Mouse (Mus musculus) CH12.LX (cell line): ENCODE measurements around the gene Sult1d1.

ENCODE experiments used
- CTCF ChIP-seq, 2 experiments: IDR thresholded peaks in 1 of 2; conservative IDR thresholded peaks in 1 of 2; 2 replicates each; pipeline ENCODE4 v1.5.1; 2011 to 2012; ENCODE audit warnings: low read depth in 2 of 2, low read length in 2 of 2, improper control_type of control experiment in 1 of 2, inconsistent platforms in 1 of 2, mild to moderate bottlenecking in 1 of 2, moderate library complexity in 1 of 2
- MEF2A ChIP-seq: IDR thresholded peaks from 2 replicates; pipeline ENCODE4 v1.6.1; 2014; ENCODE audit warnings: low read depth, mild to moderate bottlenecking, inconsistent platforms, low read length, improper control_type of control experiment, borderline replicate concordance
- MYC ChIP-seq: IDR thresholded peaks from 2 replicates; pipeline ENCODE4 v1.6.1; 2011; ENCODE audit warnings: low read depth, mild to moderate bottlenecking, improper control_type of control experiment, low read length
- NELFE ChIP-seq: IDR thresholded peaks from 2 replicates; pipeline ENCODE4 v1.6.1; 2011; ENCODE audit warnings: low read depth, low read length, improper control_type of control experiment
- NRF1 ChIP-seq: IDR thresholded peaks from 2 replicates; pipeline ENCODE4 v1.6.1; 2014; ENCODE audit warnings: low read depth, mild to moderate bottlenecking, inconsistent platforms, low read length, improper control_type of control experiment, moderate library complexity
- POLR2A ChIP-seq: IDR thresholded peaks from 2 replicates; pipeline ENCODE4 v1.6.1; 2011; ENCODE audit warnings: low read depth, mild to moderate bottlenecking, improper control_type of control experiment, low read length

DNA sequence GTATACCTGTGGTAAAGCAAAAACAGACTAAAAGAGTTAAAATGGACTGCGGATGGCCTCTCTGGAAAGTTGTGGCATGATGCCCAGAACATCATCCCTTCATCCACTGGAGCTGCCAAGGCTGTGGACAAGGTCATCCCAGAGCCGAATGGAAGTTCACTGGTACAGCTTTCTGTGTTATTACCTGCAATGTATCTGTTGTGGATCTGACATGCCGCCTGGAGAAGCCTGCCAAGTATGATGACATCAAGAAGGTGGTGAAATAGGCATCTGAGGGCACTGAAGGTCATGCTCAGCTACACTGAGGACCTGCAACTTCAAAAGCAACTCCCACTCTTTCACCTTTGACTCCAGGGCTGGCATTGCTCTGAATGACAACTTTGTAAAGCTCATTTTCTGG lies 32.2 kb upstream of the Sult1d1 start:
- TF ChIP-seq POLR2A, result no peak
- TF ChIP-seq NRF1, result no peak
- no peak for TF ChIP-seq NELFE
- TF ChIP-seq MEF2A, result no peak
- TF ChIP-seq MYC, result no peak
- TF ChIP-seq CTCF (conservative IDR thresholded peaks at IDR 0.05 in 1 of 2, IDR thresholded peaks at IDR 0.05 in 1 of 2; ENCODE audit: low read depth in 2 of 2, low read length in 2 of 2), result no peak
